Mouse (Mus musculus) thymus, adult 2 months (tissue): ENCODE results near the gene Dstn.

Experiments
- CTCF ChIP-seq: fragments of 200-500 bp; IDR thresholded peaks from 2 replicates; pipeline ENCODE4 v1.5.1; 2012; ENCODE audit warnings: mild to moderate bottlenecking, control low read depth, low read length, moderate library complexity, borderline replicate concordance; ENCODE audit not compliant: control insufficient read depth, poor library complexity, insufficient read depth; ENCODE audit errors: extremely low read depth
- POLR2A ChIP-seq: fragments of 200-500 bp; IDR thresholded peaks from 2 replicates; pipeline ENCODE4 v1.6.1; 2012; ENCODE audit warnings: mild to moderate bottlenecking, low read length, control low read depth, moderate library complexity; ENCODE audit not compliant: control insufficient read depth, poor library complexity, insufficient read depth; ENCODE audit errors: extremely low read depth

GRCm38 (mm10) chr2:143948416-143948815 lies 33.3 kb downstream of the Dstn start:
- no peak for TF ChIP-seq POLR2A
- TF ChIP-seq CTCF: no peak
